Mouse (Mus musculus) ES-Bruce4 (cell line): ENCODE measurements around the gene Fam20b.

ENCODE experiments used
- CTCF ChIP-seq: IDR thresholded peaks from one replicate; pipeline ENCODE4 v1.8.1; 2011; ENCODE audit warnings: low read depth, low read length
- POLR2A ChIP-seq: IDR thresholded peaks from one replicate; pipeline ENCODE4 v1.8.1; 2011; ENCODE audit warnings: low read length; ENCODE audit not compliant: insufficient read depth

DNA sequence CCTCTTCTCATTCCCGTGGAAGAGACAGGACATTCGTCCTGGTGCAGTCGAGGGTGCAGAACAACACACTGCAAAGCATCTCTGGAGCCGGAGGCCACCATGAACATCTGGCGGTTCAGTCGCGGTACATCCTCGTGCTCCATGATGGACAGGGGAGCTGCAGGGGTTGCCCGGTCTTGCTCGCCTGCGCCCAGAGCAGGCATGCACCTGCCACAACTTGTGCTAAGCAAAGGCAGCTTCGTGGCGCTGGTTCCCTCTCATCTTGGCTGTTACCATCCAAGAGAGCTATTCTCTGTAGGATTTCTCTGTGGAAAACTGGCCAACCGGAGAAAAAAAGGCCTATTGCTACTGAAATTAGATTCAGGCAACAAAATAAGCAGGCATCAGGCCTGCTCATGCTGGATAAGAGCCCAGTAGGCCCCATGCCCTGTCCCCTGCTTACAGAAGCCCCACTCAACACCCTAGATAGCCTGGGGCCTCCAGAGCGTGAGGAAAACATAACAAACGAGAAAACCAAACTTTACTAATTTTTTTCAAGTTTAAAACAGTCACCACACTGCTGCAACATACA, 29.6 kb upstream of the Fam20b start:
- TF ChIP-seq POLR2A (no peak), CTCF (no peak)
